Mouse (Mus musculus): Measurements from ENCODE around the gene Mob1a. TPM values are rescaled to one million over a fixed set of nuclear protein-coding genes. Genes with fewer than 3 reads are reported as not detected.

The Mob1a gene
- 22.9 and 24.6 TPM in 2 replicates for polyA plus RNA-seq (2015; fragmentation: Nextera tagmentation; extraction: Ambion mirVana)

DNA sequence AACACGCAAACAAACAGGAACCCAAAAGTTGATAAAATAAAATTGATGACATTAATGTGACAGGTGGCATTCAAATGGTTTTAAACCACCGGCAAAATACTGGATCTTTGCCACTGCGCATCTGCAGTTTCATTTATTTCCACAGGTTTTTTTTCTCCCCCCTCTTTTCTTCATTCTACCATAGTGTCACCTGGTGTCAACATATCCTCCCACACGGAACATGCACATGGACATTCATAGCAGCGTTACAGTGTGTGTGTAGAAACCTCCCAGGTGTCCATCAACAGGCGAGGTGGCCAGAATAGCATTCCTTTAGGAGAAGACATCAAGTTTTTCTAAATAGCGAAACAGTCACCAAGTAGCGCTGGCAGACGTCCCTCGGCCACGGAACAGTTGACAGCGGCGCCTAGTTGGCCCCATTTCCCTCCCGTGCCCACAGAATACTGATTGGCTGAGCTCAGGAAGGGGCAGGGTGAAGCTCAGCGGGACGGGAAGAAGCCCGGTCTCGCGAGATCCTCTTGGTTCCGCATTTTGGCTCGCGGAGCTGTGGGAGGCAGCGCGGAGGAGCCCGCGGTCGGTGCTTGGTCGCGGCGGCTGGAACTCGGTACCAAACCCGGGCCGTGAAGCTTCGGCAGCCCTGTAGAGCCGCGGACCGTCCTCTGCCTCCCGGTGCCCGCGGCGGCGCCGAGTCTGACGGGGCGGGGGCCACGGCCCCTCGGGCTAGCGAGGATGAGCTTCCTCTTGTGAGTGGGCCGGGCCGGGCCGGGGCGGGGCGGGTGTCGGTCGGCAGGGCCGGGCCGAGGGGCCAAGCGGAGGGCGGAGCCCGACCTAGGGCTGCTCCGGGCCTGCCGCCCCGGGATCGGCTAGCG, at the start of gene Mob1a, which contains the start of gene Mthfd2:
Mob1a (plus strand) TSS at position 492 of the 869 bp plus-strand sequence.
Mthfd2 (minus strand) TSS at position 384 of the 869 bp plus-strand sequence.
- Histone ChIP-seq H3K9ac (peak within 1 kb of the TSS; percentile 88), H3K9me3 (no peaks in the 10 kb centered on the region)
- under 1% methylated on average over 53 of the region's 65 CpGs for WGBS

GRCm38 (mm10) chr6:83277151-83277550, 48.7 kb upstream of the Mob1a start:
- no peaks in the 10 kb centered on the region for H3K36me3 ChIP-seq
- no peak overlapping the region for H3K27ac ChIP-seq (replicated peaks)
- no peak overlapping the region for H3K9ac ChIP-seq
- no peak overlapping the region for H3K4me2 ChIP-seq
- H3K4me3 ChIP-seq: no peak overlapping the region
- ATAC-seq (ENCODE audit: low FRiP score, low read depth): no peak
- WGBS: 70% methylated on average over 13 of the region's 13 CpGs
- H3K4me1 ChIP-seq (replicated peaks): no peaks in the 10 kb centered on the region
- no peaks in the 10 kb centered on the region for H3K27me3 ChIP-seq
- no peaks in the 10 kb centered on the region for H3K9me3 ChIP-seq

More for the DNA sequence above, at the start of gene Mob1a, which contains the start of gene Mthfd2:
- Histone ChIP-seq H3K36me3 (peaks cover 8% of the 10 kb centered on the region), H3K4me1 (replicated peaks) (peaks cover 20% of the 10 kb centered on the region), H3K27ac (replicated peaks) (peak within 1 kb of the TSS; percentile 92), H3K4me3 (peak within 1 kb of the TSS; percentile 82), H3K4me2 (peak within 1 kb of the TSS; percentile 77), H3K27me3 (no peaks in the 10 kb centered on the region)
- ATAC-seq (ENCODE audit: low FRiP score, low read depth): peak; percentile 97

DNA sequence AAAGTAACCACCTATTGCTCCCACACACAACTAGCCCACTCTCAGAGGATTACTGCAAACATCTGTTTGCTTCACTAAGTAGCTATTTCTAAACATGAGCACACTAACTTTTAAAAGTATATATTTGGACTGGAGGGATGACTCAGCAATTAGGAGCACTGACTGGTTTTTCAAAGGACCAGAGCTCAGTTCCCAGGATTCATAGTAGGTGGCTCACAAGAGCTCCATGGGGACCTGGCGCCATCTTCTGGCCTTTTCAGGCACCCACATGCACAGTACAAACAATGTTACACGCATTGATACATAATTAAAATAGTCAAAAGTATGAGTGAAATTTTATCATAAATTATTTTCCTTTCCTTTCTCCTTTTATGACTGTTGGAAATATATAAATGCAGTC, 46.9 kb upstream of the Mob1a start:
- H3K9ac ChIP-seq: no peak overlapping the region
- H3K4me2 ChIP-seq: no peak overlapping the region
- H3K4me1 ChIP-seq (replicated peaks): no peaks in the 10 kb centered on the region
- H3K27ac ChIP-seq (replicated peaks): no peak overlapping the region
- 23% methylated on average over 2 of the region's 2 CpGs for WGBS
- no peak overlapping the region for H3K4me3 ChIP-seq
- no peaks in the 10 kb centered on the region for H3K27me3 ChIP-seq
- no peaks in the 10 kb centered on the region for H3K9me3 ChIP-seq
- no peaks in the 10 kb centered on the region for H3K36me3 ChIP-seq
- no peak for ATAC-seq (ENCODE audit: low FRiP score, low read depth)

- Histone ChIP-seq H3K9ac (no peak overlapping the region), H3K27me3 (no peaks in the 10 kb centered on the region), H3K4me1 (replicated peaks) (no peaks in the 10 kb centered on the region), H3K36me3 (no peaks in the 10 kb centered on the region), H3K4me3 (no peak overlapping the region), H3K4me2 (no peak overlapping the region), H3K27ac (replicated peaks) (no peak overlapping the region), H3K9me3 (no peaks in the 10 kb centered on the region)
- WGBS: 74% methylated on average over 8 of the region's 8 CpGs
- no peak for ATAC-seq (ENCODE audit: low FRiP score, low read depth)
Measured at GRCm38 (mm10) chr6:83280256-83280955, 45.4 kb upstream of the Mob1a start.

GRCm38 (mm10) chr6:83300447-83301229, 25.2 kb upstream of the Mob1a start:
- H3K9ac ChIP-seq: no peak overlapping the region
- H3K9me3 ChIP-seq: no peaks in the 10 kb centered on the region
- H3K4me2 ChIP-seq: no peak overlapping the region
- peaks cover 9% of the 10 kb centered on the region; the same call in 1 of the 2 replicates for H3K36me3 ChIP-seq
- H3K27me3 ChIP-seq: no peaks in the 10 kb centered on the region
- 89% methylated on average over 7 of the region's 7 CpGs for WGBS
- ATAC-seq (ENCODE audit: low FRiP score, low read depth): no peak
- no peak overlapping the region for H3K4me3 ChIP-seq
- no peaks in the 10 kb centered on the region for H3K4me1 ChIP-seq (replicated peaks)
- no peak overlapping the region for H3K27ac ChIP-seq (replicated peaks)

DNA sequence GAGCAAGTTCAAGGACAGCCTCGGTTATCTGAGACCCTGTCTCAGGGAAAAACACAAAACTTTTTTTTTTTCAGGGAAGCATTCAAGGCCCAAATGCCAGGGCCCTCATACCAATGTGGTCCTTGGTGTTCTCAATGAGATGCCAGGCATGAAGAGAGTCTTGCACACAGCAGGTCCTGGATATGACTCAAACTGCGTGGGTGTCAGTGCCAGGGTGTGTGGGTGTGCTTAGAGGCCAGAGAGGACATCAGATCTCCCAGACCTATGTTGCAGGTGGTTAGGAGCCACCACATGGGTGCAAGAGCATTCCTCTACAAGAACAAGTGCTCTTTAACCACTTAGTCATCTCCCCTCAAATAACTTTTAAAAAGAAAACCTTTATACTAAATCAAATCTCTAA, 24.5 kb upstream of the Mob1a start:
- H3K27ac ChIP-seq (replicated peaks): no peak overlapping the region
- no peaks in the 10 kb centered on the region for H3K4me1 ChIP-seq (replicated peaks)
- H3K9ac ChIP-seq: no peak overlapping the region
- no peak for ATAC-seq (ENCODE audit: low FRiP score, low read depth)
- no peak overlapping the region for H3K4me3 ChIP-seq
- no peaks in the 10 kb centered on the region for H3K27me3 ChIP-seq
- H3K9me3 ChIP-seq: no peaks in the 10 kb centered on the region
- peaks cover 16% of the 10 kb centered on the region for H3K36me3 ChIP-seq
- WGBS: 88% methylated on average over 2 of the region's 2 CpGs
- H3K4me2 ChIP-seq: no peak overlapping the region

DNA sequence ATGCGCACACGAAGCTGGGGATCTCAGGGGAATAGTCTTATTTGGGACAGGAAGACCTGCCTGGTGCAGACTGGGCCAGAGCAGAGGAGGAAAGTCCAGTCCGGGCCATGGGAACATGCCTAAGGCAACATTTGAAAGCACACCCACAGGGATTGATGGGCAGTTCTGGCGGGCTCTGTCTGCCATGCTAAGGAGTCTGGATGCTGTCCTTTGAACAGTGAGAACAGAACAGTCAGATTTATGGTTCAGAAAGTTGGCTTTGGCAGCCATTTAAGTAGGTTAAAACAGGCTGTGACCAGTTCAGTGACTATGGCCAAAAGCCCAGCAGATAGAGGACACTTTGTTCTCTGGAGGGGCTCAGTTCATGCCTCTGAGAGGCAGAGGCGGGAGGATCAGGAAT, 23.6 kb upstream of the Mob1a start:
- Histone ChIP-seq H3K27ac (replicated peaks) (no peak overlapping the region), H3K4me1 (replicated peaks) (no peaks in the 10 kb centered on the region), H3K4me3 (no peak overlapping the region), H3K9ac (no peak overlapping the region), H3K4me2 (no peak overlapping the region), H3K27me3 (no peaks in the 10 kb centered on the region), H3K9me3 (no peaks in the 10 kb centered on the region), H3K36me3 (peaks cover 19% of the 10 kb centered on the region)
- peak; percentile 81; the same call in 1 of the 2 replicates for ATAC-seq (ENCODE audit: low FRiP score, low read depth)
- WGBS: 77% methylated on average over 5 of the region's 5 CpGs

GRCm38 (mm10) chr6:83309017-83309416, 16.8 kb upstream of the Mob1a start:
- Histone ChIP-seq H3K27me3 (no peaks in the 10 kb centered on the region), H3K4me1 (replicated peaks) (no peaks in the 10 kb centered on the region), H3K9ac (no peak overlapping the region), H3K27ac (replicated peaks) (no peak overlapping the region), H3K4me2 (no peak overlapping the region), H3K36me3 (peaks cover 39% of the 10 kb centered on the region), H3K9me3 (no peaks in the 10 kb centered on the region), H3K4me3 (no peak overlapping the region)
- WGBS: 96% methylated on average over 7 of the region's 7 CpGs
- no peak for ATAC-seq (ENCODE audit: low FRiP score, low read depth)

DNA sequence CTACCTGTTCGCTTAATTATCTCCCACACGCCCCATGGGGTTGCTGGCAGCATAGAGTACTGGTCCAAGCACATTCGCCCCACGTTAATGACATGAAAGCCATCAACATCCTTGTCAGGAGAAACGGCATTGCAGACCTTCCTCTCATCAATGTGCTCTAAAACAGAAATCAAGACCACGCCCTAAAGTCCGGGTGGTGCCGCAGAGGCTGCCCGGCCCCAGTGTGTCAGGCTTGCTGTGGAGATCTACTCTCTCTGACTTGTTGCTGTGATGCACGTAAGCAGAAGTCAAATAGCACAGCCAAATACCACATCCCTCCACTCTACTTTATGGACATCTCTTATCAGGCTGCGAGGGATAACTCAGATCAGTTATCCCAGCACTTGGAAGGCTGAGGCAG, 14.6 kb upstream of the Mob1a start:
- WGBS: 95% methylated on average over 11 of the region's 11 CpGs
- ATAC-seq (ENCODE audit: low FRiP score, low read depth): no peak
- H3K4me2 ChIP-seq: no peak overlapping the region
- H3K9ac ChIP-seq: no peak overlapping the region
- H3K36me3 ChIP-seq: peaks cover 25% of the 10 kb centered on the region
- H3K27me3 ChIP-seq: no peaks in the 10 kb centered on the region
- no peaks in the 10 kb centered on the region for H3K9me3 ChIP-seq
- H3K4me3 ChIP-seq: no peak overlapping the region
- no peak overlapping the region for H3K27ac ChIP-seq (replicated peaks)
- H3K4me1 ChIP-seq (replicated peaks): peaks cover 14% of the 10 kb centered on the region

DNA sequence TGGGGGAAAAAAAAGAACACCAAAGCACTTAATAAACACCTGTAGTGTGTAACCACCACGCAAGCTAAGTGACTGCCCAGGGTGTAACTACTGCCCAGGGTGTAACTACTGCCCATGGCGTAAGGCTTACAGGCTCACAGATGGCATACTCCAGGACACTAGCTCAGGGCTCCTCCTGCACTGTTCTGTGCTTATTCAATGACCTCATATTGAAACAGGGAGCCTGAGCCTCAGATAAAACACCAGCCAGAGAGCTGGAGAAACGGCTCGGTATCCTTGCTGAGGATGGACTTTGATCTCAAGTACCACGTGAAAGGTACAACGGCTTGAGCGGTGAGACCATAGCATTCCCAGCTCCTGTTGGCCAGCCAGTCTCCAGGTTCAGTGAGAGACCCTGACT, 13.8 kb upstream of the Mob1a start:
- Histone ChIP-seq H3K9ac (no peak overlapping the region), H3K27ac (replicated peaks) (no peak overlapping the region), H3K27me3 (no peaks in the 10 kb centered on the region), H3K4me1 (replicated peaks) (peaks cover 22% of the 10 kb centered on the region), H3K9me3 (no peaks in the 10 kb centered on the region), H3K36me3 (peaks cover 20% of the 10 kb centered on the region), H3K4me2 (no peak overlapping the region), H3K4me3 (no peak overlapping the region)
- 92% methylated on average over 7 of the region's 7 CpGs for WGBS
- no peak for ATAC-seq (ENCODE audit: low FRiP score, low read depth)

DNA sequence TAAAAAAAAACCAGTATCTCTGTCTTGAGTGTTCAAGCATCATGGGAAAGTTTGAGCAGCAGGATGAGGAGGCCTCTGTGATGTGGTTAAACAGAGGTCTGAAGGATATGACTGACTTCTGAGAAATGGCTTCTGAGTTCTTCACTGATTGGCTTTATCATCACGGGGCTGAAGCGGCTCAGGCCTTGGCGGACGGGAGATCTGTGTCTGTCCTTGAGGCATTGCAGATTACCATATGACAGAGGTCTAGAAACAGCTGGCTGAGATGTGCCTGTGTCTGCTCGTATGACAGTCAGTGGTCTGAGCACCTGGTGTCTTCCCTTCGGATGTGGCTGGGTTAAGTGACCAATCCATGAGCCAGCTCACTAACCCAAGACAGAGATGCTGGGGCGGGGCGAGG, 13.3 kb upstream of the Mob1a start:
- Histone ChIP-seq H3K4me1 (replicated peaks) (peaks cover 22% of the 10 kb centered on the region), H3K9me3 (no peaks in the 10 kb centered on the region), H3K36me3 (peaks cover 20% of the 10 kb centered on the region), H3K27me3 (no peaks in the 10 kb centered on the region), H3K27ac (replicated peaks) (no peak overlapping the region), H3K4me2 (no peak overlapping the region), H3K4me3 (no peak overlapping the region), H3K9ac (no peak overlapping the region)
- WGBS: 88% methylated on average over 8 of the region's 8 CpGs
- no peak for ATAC-seq (ENCODE audit: low FRiP score, low read depth)

Data from hindbrain, embryonic 15.5 days (tissue).